Mouse (Mus musculus) ES-Bruce4 (cell line): ENCODE measurements around the gene Nanos2. TPM values are rescaled to one million over a fixed set of nuclear protein-coding genes. Genes with fewer than 3 reads are reported as not detected.

ENCODE experiments used
- H3K27ac ChIP-seq: 2 replicates; pipeline ENCODE4 v1.5.1; 2012; ENCODE audit warnings: low read length, inconsistent platforms; ENCODE audit not compliant: insufficient read depth
- H3K27me3 ChIP-seq: 2 replicates; pipeline ENCODE4 v1.6.1; 2012; ENCODE audit warnings: mild to moderate bottlenecking, low read length, inconsistent platforms; ENCODE audit not compliant: control insufficient read depth, poor library complexity, insufficient read depth, severe bottlenecking
- H3K36me3 ChIP-seq: 2 replicates; pipeline ENCODE4 v1.6.1; 2012; ENCODE audit warnings: inconsistent platforms, mild to moderate bottlenecking, low read length, moderate library complexity; ENCODE audit not compliant: control insufficient read depth, poor library complexity, insufficient read depth, severe bottlenecking
- H3K4me1 ChIP-seq: one replicate; pipeline ENCODE4 v1.8.1; 2011; ENCODE audit warnings: low read length; ENCODE audit not compliant: control insufficient read depth, insufficient read depth
- H3K4me3 ChIP-seq: 2 replicates; pipeline ENCODE4 v1.5.1; 2011; ENCODE audit warnings: low read depth, mild to moderate bottlenecking, low read length
- H3K9ac ChIP-seq: 2 replicates; pipeline ENCODE4 v1.6.1; 2012; ENCODE audit warnings: low read depth, mild to moderate bottlenecking, inconsistent platforms; ENCODE audit not compliant: poor library complexity, severe bottlenecking
- H3K9me3 ChIP-seq: replicated peaks from 2 replicates; pipeline ENCODE4 v1.6.1; 2012; ENCODE audit warnings: mild to moderate bottlenecking, low read length, inconsistent platforms; ENCODE audit not compliant: control insufficient read depth, poor library complexity, insufficient read depth, severe bottlenecking
- CTCF ChIP-seq: IDR thresholded peaks from one replicate; pipeline ENCODE4 v1.8.1; 2011; ENCODE audit warnings: low read depth, low read length
- EP300 ChIP-seq: IDR thresholded peaks from 2 replicates; pipeline ENCODE4 v1.6.1; 2011; ENCODE audit warnings: low read depth, low read length; ENCODE audit not compliant: insufficient read depth
- POLR2A ChIP-seq: IDR thresholded peaks from one replicate; pipeline ENCODE4 v1.8.1; 2011; ENCODE audit warnings: low read length; ENCODE audit not compliant: insufficient read depth
- polyA plus RNA-seq: library from polyadenylated mRNA; stranded (reverse); fragments of >200 nt; gene quantifications from 2 replicates; pipeline ENCODE4 v1.2.4, GENCODE M21; 2011; ENCODE audit warnings: low read depth; ENCODE audit not compliant: missing spikeins, insufficient read depth, insufficient read length

The Nanos2 gene
- polyA plus RNA-seq, 1 experiment = not detected

- no peak for TF ChIP-seq EP300
- no peak for TF ChIP-seq CTCF
- TF ChIP-seq POLR2A = no peak
- peak overlapping the region; percentile 40 for H3K4me3 ChIP-seq
- H3K27ac ChIP-seq = no peak overlapping the region
- H3K27me3 ChIP-seq = no peaks in the 10 kb centered on the region
- no peaks in the 10 kb centered on the region for H3K36me3 ChIP-seq
- H3K9ac ChIP-seq = no peak overlapping the region
- peaks cover 12% of the 10 kb centered on the region for H3K4me1 ChIP-seq
- H3K9me3 ChIP-seq = no peaks in the 10 kb centered on the region
Observed at GRCm38 (mm10) chr7:18951397-18951796, 35.8 kb upstream of the Nanos2 start.

- no peaks in the 10 kb centered on the region; the same call in 1 of the 2 replicates for H3K27me3 ChIP-seq
- H3K4me3 ChIP-seq = peak overlapping the region; percentile 68
- no peaks in the 10 kb centered on the region for H3K36me3 ChIP-seq
- no peaks in the 10 kb centered on the region for H3K9me3 ChIP-seq
- no peak for TF ChIP-seq EP300
- TF ChIP-seq CTCF = no peak
- no peak for TF ChIP-seq POLR2A
- peaks cover 4% of the 10 kb centered on the region for H3K4me1 ChIP-seq
- no peak overlapping the region for H3K27ac ChIP-seq
- H3K9ac ChIP-seq = peak overlapping the region; percentile 68
Observed at GRCm38 (mm10) chr7:18957569-18958383, 29.4 kb upstream of the Nanos2 start.

- Histone ChIP-seq H3K27ac (no peak overlapping the region), H3K4me3 (peak overlapping the region; percentile 55), H3K9me3 (no peaks in the 10 kb centered on the region), H3K36me3 (no peaks in the 10 kb centered on the region), H3K4me1 (peaks cover 4% of the 10 kb centered on the region), H3K27me3 (no peaks in the 10 kb centered on the region; the same call in 1 of the 2 replicates), H3K9ac (peak overlapping the region; percentile 68)
- TF ChIP-seq CTCF (no peak), POLR2A (no peak), EP300 (no peak)
Observed at GRCm38 (mm10) chr7:18958384-18958766, 28.8 kb upstream of the Nanos2 start.

- H3K9ac ChIP-seq = no peak overlapping the region
- H3K27me3 ChIP-seq = no peaks in the 10 kb centered on the region; the same call in 1 of the 2 replicates
- H3K4me3 ChIP-seq = no peak overlapping the region
- no peak for TF ChIP-seq CTCF
- TF ChIP-seq POLR2A = no peak
- no peak overlapping the region for H3K27ac ChIP-seq
- no peaks in the 10 kb centered on the region for H3K36me3 ChIP-seq
- H3K9me3 ChIP-seq = no peaks in the 10 kb centered on the region
- peaks cover 4% of the 10 kb centered on the region for H3K4me1 ChIP-seq
Observed at GRCm38 (mm10) chr7:18959446-18959845, 27.8 kb upstream of the Nanos2 start.

- no peaks in the 10 kb centered on the region for H3K9me3 ChIP-seq
- H3K27me3 ChIP-seq = no peaks in the 10 kb centered on the region
- H3K4me3 ChIP-seq = peak overlapping the region; percentile 36
- TF ChIP-seq POLR2A (no peak), CTCF (no peak), EP300 (no peak)
- peaks cover 4% of the 10 kb centered on the region for H3K4me1 ChIP-seq
- H3K27ac ChIP-seq = no peak overlapping the region
- no peak overlapping the region for H3K9ac ChIP-seq
- no peaks in the 10 kb centered on the region for H3K36me3 ChIP-seq
Observed at GRCm38 (mm10) chr7:18962171-18962792, 24.9 kb upstream of the Nanos2 start.

GRCm38 (mm10) chr7:18962795-18963194 is 24.4 kb upstream of the Nanos2 start:
- Histone ChIP-seq H3K9me3 (no peaks in the 10 kb centered on the region), H3K4me3 (peak overlapping the region; percentile 36), H3K27ac (no peak overlapping the region), H3K27me3 (no peaks in the 10 kb centered on the region), H3K36me3 (no peaks in the 10 kb centered on the region), H3K9ac (no peak overlapping the region), H3K4me1 (peaks cover 4% of the 10 kb centered on the region)
- TF ChIP-seq POLR2A = no peak
- TF ChIP-seq EP300 = no peak
- no peak for TF ChIP-seq CTCF
